In genomic region chr8:46429871-46430270, GRCm38 (mm10) we compare ENCODE assay signal across 12 mouse cellular contexts. TPM values are rescaled to one million over a fixed set of nuclear protein-coding genes. Genes with fewer than 3 reads are reported as not detected.
DNase-seq lines count a peak whose midpoint lies in the region; ATAC-seq and TF ChIP-seq lines count a peak whose summit lies in the region.
"Had no signal": no experiment of that assay in that cellular context is flagged by ENCODE, and none has a peak within 500 bp of the region (broad histone marks: within the 10 kb centered on the region; RNA-seq: fewer than 3 reads in every experiment).

No protein-coding gene starts in this region.

- H3K9me3 ChIP-seq in megakaryocyte, embryonic 14.5 days: peaks cover 8% of the 10 kb centered on the region; the same call in 1 of the 2 replicates
- no peaks in the 10 kb centered on the region for H3K9me3 ChIP-seq in kidney, postnatal 0 days (replicated peaks; ENCODE audit: low read length)
- no peaks in the 10 kb centered on the region for H3K9me3 ChIP-seq in hindbrain, embryonic 11.5 days (ENCODE audit: control insufficient read depth, low read length)
- H3K9me3 ChIP-seq: embryonic facial prominence, embryonic 15.5 days; limb, embryonic 15.5 days; midbrain, embryonic 10.5 days had no signal

- no peak overlapping the region for H3K9ac ChIP-seq in kidney, postnatal 0 days (ENCODE audit: low read depth, low read length)
- H3K9ac ChIP-seq in hindbrain, embryonic 11.5 days (ENCODE audit: low read depth, low read length): no peak overlapping the region
- H3K9ac ChIP-seq: embryonic facial prominence, embryonic 15.5 days; limb, embryonic 15.5 days had no signal

- H3K27me3 ChIP-seq in megakaryocyte, embryonic 14.5 days (replicated peaks): peaks cover 4% of the 10 kb centered on the region
- no peaks in the 10 kb centered on the region for H3K27me3 ChIP-seq in kidney, postnatal 0 days (ENCODE audit: insufficient read depth, low read length)
- H3K27me3 ChIP-seq in hindbrain, embryonic 11.5 days (ENCODE audit: control insufficient read depth, insufficient read depth, low read length): no peaks in the 10 kb centered on the region
- H3K27me3 ChIP-seq: embryonic facial prominence, embryonic 15.5 days; limb, embryonic 15.5 days had no signal

- ATAC-seq in megakaryocyte, adult 5-6 weeks (ENCODE audit: poor library complexity, severe bottlenecking): no peak
- peak; percentile 59; the same call in 1 of the 2 replicates for ATAC-seq in kidney, postnatal 0 days (replicated peaks; ENCODE audit: low FRiP score, low read depth)
- ATAC-seq in hindbrain, embryonic 11.5 days (ENCODE audit: low FRiP score): no peak

- no peaks in the 10 kb centered on the region for H3K36me3 ChIP-seq in megakaryocyte, embryonic 14.5 days (replicated peaks; ENCODE audit: low read length)
- no peaks in the 10 kb centered on the region for H3K36me3 ChIP-seq in kidney, postnatal 0 days (ENCODE audit: insufficient read depth, low read length)
- no peaks in the 10 kb centered on the region for H3K36me3 ChIP-seq in hindbrain, embryonic 11.5 days (ENCODE audit: control insufficient read depth, insufficient read depth, low read length)
- H3K36me3 ChIP-seq: embryonic facial prominence, embryonic 15.5 days; limb, embryonic 15.5 days; midbrain, embryonic 10.5 days had no signal

- peaks cover 3% of the 10 kb centered on the region; the same call in 1 of the 2 replicates for H3K4me1 ChIP-seq in megakaryocyte, embryonic 14.5 days
- H3K4me1 ChIP-seq in kidney, postnatal 0 days (replicated peaks; ENCODE audit: insufficient read depth, low read length): no peaks in the 10 kb centered on the region
- no peaks in the 10 kb centered on the region for H3K4me1 ChIP-seq in hindbrain, embryonic 11.5 days (replicated peaks; ENCODE audit: control insufficient read depth, insufficient read depth, low read length)
- H3K4me1 ChIP-seq: embryonic facial prominence, embryonic 15.5 days; limb, embryonic 15.5 days; midbrain, embryonic 10.5 days had no signal

- DNase-seq in adrenal gland, postnatal 10 days: peak; percentile 54
- no peak for DNase-seq in kidney, postnatal 0 days (ENCODE audit: low spot score)
- DNase-seq in right cerebral cortex, postnatal 10 days (ENCODE audit: low spot score in 2 of 2): peak; percentile 35 to 40
- DNase-seq in cerebellum, postnatal 14 days: no peak
- DNase-seq in hindbrain, embryonic 11.5 days (ENCODE audit: low spot score): no peak
- DNase-seq in thymus, postnatal 14 days: no peak
- DNase-seq: heart, postnatal 14 days had no signal

- no peak overlapping the region for H3K27ac ChIP-seq in kidney, postnatal 0 days
- no peak overlapping the region for H3K27ac ChIP-seq in hindbrain, embryonic 11.5 days (ENCODE audit: low read depth, low read length)
- H3K27ac ChIP-seq: embryonic facial prominence, embryonic 15.5 days; limb, embryonic 15.5 days; midbrain, embryonic 10.5 days had no signal

- TF ChIP-seq CTCF in kidney, postnatal 0 days (IDR thresholded peaks at IDR 0.05; ENCODE audit: low read depth): no peak

- H3K4me3 ChIP-seq in megakaryocyte, embryonic 14.5 days (replicated peaks): peak overlapping the region; percentile 59
- no peak overlapping the region for H3K4me3 ChIP-seq in kidney, postnatal 0 days (replicated peaks; ENCODE audit: low read depth, low read length)
- no peak overlapping the region for H3K4me3 ChIP-seq in hindbrain, embryonic 11.5 days (ENCODE audit: low read depth, low read length)
- H3K4me3 ChIP-seq: embryonic facial prominence, embryonic 15.5 days; limb, embryonic 15.5 days; midbrain, embryonic 10.5 days had no signal

- no peak overlapping the region for H3K4me2 ChIP-seq in kidney, postnatal 0 days (ENCODE audit: low read length)
- no peak overlapping the region for H3K4me2 ChIP-seq in hindbrain, embryonic 11.5 days (replicated peaks; ENCODE audit: low read depth, low read length)
- H3K4me2 ChIP-seq: embryonic facial prominence, embryonic 15.5 days; limb, embryonic 15.5 days had no signal

- 48% methylated on average over 7 of the region's 7 CpGs for WGBS in kidney, postnatal 0 days
- 75% methylated on average over 7 of the region's 7 CpGs for WGBS in hindbrain, embryonic 11.5 days

RNA-seq across cellular contexts. Expression of gene Acsl1, which starts 41.0 kb away (rescaled TPM):
- polyA plus RNA-seq in megakaryocyte, embryonic 14.5 days (2012; ENCODE audit: insufficient read depth, low replicate concordance): 2.6 and 8.5 TPM in 2 replicates
- total RNA-seq in megakaryocyte, adult 5-6 weeks (2015): 51.0 and 67.3 TPM in 2 replicates
- 97.1 and 125 TPM in 2 replicates for total RNA-seq in megakaryocyte, adult 5-6 weeks (2017)
- total RNA-seq in adrenal gland, postnatal 10 days (2021): 100 to 1,000 TPM; 915 to 931 TPM
- polyA plus RNA-seq in kidney, postnatal 0 days (2015; fragmentation: Nextera tagmentation; extraction: Ambion mirVana): 47.0 and 49.7 TPM in 2 replicates
- polyA plus RNA-seq in hindbrain, embryonic 11.5 days (2014; fragmentation: Nextera tagmentation; extraction: Ambion mirVana): 9.8 and 10.9 TPM in 2 replicates

Comparison
In these comparisons a context has a peak if more than half of its experiments do, and no peak if none do; other contexts are left out.
1. DNase-seq: peak in adrenal gland, postnatal 10 days (single experiment) and right cerebral cortex, postnatal 10 days (2 of 2); none in kidney, postnatal 0 days (single experiment), cerebellum, postnatal 14 days (0 of 2), hindbrain, embryonic 11.5 days (single experiment) and thymus, postnatal 14 days (single experiment).